Mouse (Mus musculus) stomach, postnatal 0 days (tissue): Measurements from ENCODE around the gene 4930556J24Rik. TPM values are rescaled to one million over a fixed set of nuclear protein-coding genes. Genes with fewer than 3 reads are reported as not detected.
A peak's percentile ranks its signal among the peaks of the same experiment; 100 is the strongest.

Experiments
- ATAC-seq: fragments of 200-750 bp; cut with Nextera tagmentation; 2 replicates; pipeline ENCODE4 v1.8.0; 2017; ENCODE audit not compliant: low FRiP score, low TSS enrichment
- DNase-seq: peaks from one replicate; pipeline ENCODE4 v3.0.0-alpha.2; 2016; ENCODE audit warnings: low spot score
- H3K27ac ChIP-seq: fragments of 300-500 bp; sonication (generic); replicated peaks from 2 replicates; pipeline ENCODE4 v1.5.1; 2014; ENCODE audit warnings: mild to moderate bottlenecking, control low read depth
- H3K27me3 ChIP-seq: fragments of 300-500 bp; sonication (generic); 2 replicates; pipeline ENCODE4 v1.6.1; 2014; ENCODE audit warnings: low read length; ENCODE audit not compliant: control insufficient read depth, insufficient read depth
- H3K36me3 ChIP-seq: fragments of 300-500 bp; sonication (generic); 2 replicates; pipeline ENCODE4 v1.6.1; 2014; ENCODE audit warnings: low read length, mixed read lengths; ENCODE audit not compliant: control insufficient read depth, insufficient read depth
- H3K4me1 ChIP-seq: fragments of 300-500 bp; sonication (generic); replicated peaks from 2 replicates; pipeline ENCODE4 v1.6.1; 2014; ENCODE audit warnings: antibody characterized with exemption; ENCODE audit not compliant: control insufficient read depth, insufficient read depth
- H3K4me2 ChIP-seq: fragments of 300-500 bp; sonication (generic); replicated peaks from 2 replicates; pipeline ENCODE4 v1.6.1; 2014; ENCODE audit warnings: low read depth, mild to moderate bottlenecking, control low read depth, moderate library complexity
- H3K4me3 ChIP-seq: fragments of 300-500 bp; sonication (generic); 2 replicates; pipeline ENCODE4 v1.5.1; 2014; ENCODE audit warnings: low read depth, low read length, control low read depth
- H3K9ac ChIP-seq: fragments of 300-500 bp; sonication (generic); 2 replicates; pipeline ENCODE4 v1.6.1; 2014; ENCODE audit warnings: mild to moderate bottlenecking, low read length, control low read depth, mixed read lengths
- H3K9me3 ChIP-seq: fragments of 300-500 bp; sonication (generic); 2 replicates; pipeline ENCODE4 v1.6.1; 2016; ENCODE audit warnings: low read length; ENCODE audit not compliant: control insufficient read depth
- CTCF ChIP-seq: IDR thresholded peaks from 2 replicates; pipeline ENCODE4 v1.5.1; 2016; ENCODE audit warnings: antibody characterized with exemption, low read depth, mild to moderate bottlenecking, moderate library complexity
- EP300 ChIP-seq: optimal IDR thresholded peaks from 2 replicates; pipeline ENCODE3; 2016; ENCODE audit warnings: antibody characterized with exemption
- WGBS: fragments of 180-500 bp; shearing (Covaris S2); extraction: QIAGEN DNeasy Blood & Tissue Kit; methylation state at CpG from one replicate; pipeline ENCODE4 v1.1.7; 2014; 5-methylcytosine and 5-hydroxymethylcytosine counted together
- polyA plus RNA-seq: library from polyadenylated mRNA; unstranded; fragments of >200 nt; fragmentation: Nextera tagmentation; extraction: Ambion mirVana; gene quantifications from 2 replicates; pipeline ENCODE4 v1.2.1, GENCODE M21; 2015

Gene 4930556J24Rik
- polyA plus RNA-seq, 1 experiment from 2014 or later: 0.08 TPM

- WGBS: 89% methylated on average over 6 of the region's 6 CpGs
- Histone ChIP-seq H3K27me3 (peaks cover 5% of the 10 kb centered on the region), H3K4me2 (no peak overlapping the region), H3K36me3 (no peaks in the 10 kb centered on the region), H3K4me3 (no peak overlapping the region), H3K27ac (no peak overlapping the region), H3K9me3 (no peaks in the 10 kb centered on the region), H3K9ac (no peak overlapping the region), H3K4me1 (no peaks in the 10 kb centered on the region)
- ATAC-seq: no peak
- DNase-seq: no peak
- TF ChIP-seq EP300: no peak
- TF ChIP-seq CTCF: no peak
These were observed 17.3 kb upstream of the 4930556J24Rik start for GRCm38 (mm10) chr11:3993914-3994313.

- H3K36me3 ChIP-seq: no peaks in the 10 kb centered on the region
- H3K27ac ChIP-seq: no peak overlapping the region
- no peaks in the 10 kb centered on the region for H3K4me1 ChIP-seq
- no peak for DNase-seq
- TF ChIP-seq EP300: no peak
- no peak for TF ChIP-seq CTCF
- ATAC-seq: no peak
- 70% methylated on average over 6 of the region's 6 CpGs for WGBS
- no peak overlapping the region for H3K4me2 ChIP-seq
- no peak overlapping the region for H3K9ac ChIP-seq
- 0 out of 2 replicates have a peak, but pooled peaks cover 3% of the 10 kb centered on the region for H3K27me3 ChIP-seq
- H3K9me3 ChIP-seq: no peaks in the 10 kb centered on the region
- H3K4me3 ChIP-seq: no peak overlapping the region
These were observed 16.6 kb upstream of the 4930556J24Rik start for GRCm38 (mm10) chr11:3993132-3993531.

GRCm38 (mm10) chr11:3989748-3990147, 13.2 kb upstream of the 4930556J24Rik start:
- H3K27ac ChIP-seq: no peak overlapping the region
- no peaks in the 10 kb centered on the region for H3K36me3 ChIP-seq
- H3K4me3 ChIP-seq: no peak overlapping the region
- no peak for DNase-seq
- no peak overlapping the region for H3K9ac ChIP-seq
- no peaks in the 10 kb centered on the region for H3K9me3 ChIP-seq
- TF ChIP-seq CTCF: no peak
- no peak for TF ChIP-seq EP300
- H3K27me3 ChIP-seq: no peaks in the 10 kb centered on the region
- no peak; the same call in 1 of the 2 replicates for ATAC-seq
- WGBS: 64% methylated on average over 3 of the region's 3 CpGs
- 0 out of 2 replicates have a peak, but pooled peaks cover 2% of the 10 kb centered on the region for H3K4me1 ChIP-seq
- H3K4me2 ChIP-seq: no peak overlapping the region

GRCm38 (mm10) chr11:3983863-3984745, 7.5 kb upstream of the 4930556J24Rik start:
- peak overlapping the region; percentile 51 for H3K9ac ChIP-seq
- ATAC-seq: peak; percentile 66
- 6% methylated on average over 15 of the region's 15 CpGs for WGBS

GRCm38 (mm10) chr11:3983291-3983862, 6.8 kb upstream of the 4930556J24Rik start, which contains the start of gene Gal3st1:
Gal3st1 (plus strand) TSS chr11:3983636.
- ATAC-seq (peak; percentile 74), DNase-seq (peak; percentile 90)
- no peaks in the 10 kb centered on the region for H3K9me3 ChIP-seq
- H3K4me3 ChIP-seq: peak within 1 kb of the TSS; percentile 41
- peak within 1 kb of the TSS; percentile 49 for H3K4me2 ChIP-seq
- peak within 1 kb of the TSS; percentile 51 for H3K9ac ChIP-seq
- 1% methylated on average over 35 of the region's 37 CpGs for WGBS
- H3K36me3 ChIP-seq: peaks cover 2% of the 10 kb centered on the region
- H3K27ac ChIP-seq: peak within 1 kb of the TSS; percentile 83
- TF ChIP-seq EP300 (no peak), CTCF (no peak)
- H3K4me1 ChIP-seq: 0 out of 2 replicates have a peak, but pooled peaks cover 2% of the 10 kb centered on the region
- H3K27me3 ChIP-seq: no peaks in the 10 kb centered on the region

More at GRCm38 (mm10) chr11:3983863-3984745, 7.5 kb upstream of the 4930556J24Rik start:
- TF ChIP-seq CTCF: no peak
- TF ChIP-seq EP300: no peak
- peak overlapping the region; percentile 83 for H3K27ac ChIP-seq
- no peaks in the 10 kb centered on the region for H3K27me3 ChIP-seq
- no peaks in the 10 kb centered on the region for H3K9me3 ChIP-seq
- peak; percentile 74 for DNase-seq
- 0 out of 2 replicates have a peak, but pooled peaks cover 2% of the 10 kb centered on the region for H3K4me1 ChIP-seq
- H3K4me2 ChIP-seq: peak overlapping the region; percentile 49
- H3K4me3 ChIP-seq: peak overlapping the region; percentile 41
- no peaks in the 10 kb centered on the region for H3K36me3 ChIP-seq
